28 mouse cellular contexts compared by ENCODE assay signal in genomic region chr8:105688242-105688752, GRCm38 (mm10). TPM values are rescaled to one million over a fixed set of nuclear protein-coding genes. Genes with fewer than 3 reads are reported as not detected.
"Had no signal": no experiment of that assay in that cellular context is flagged by ENCODE, and none has a peak within 500 bp of the region (broad histone marks: within the 10 kb centered on the region; RNA-seq: fewer than 3 reads in every experiment).

No protein-coding gene starts in this region.

- H3K4me3 ChIP-seq: limb, embryonic 10.5 days; limb, embryonic 13.5 days; liver, embryonic 12.5 days; liver, embryonic 15.5 days; lung, embryonic 15.5 days; megakaryocyte, embryonic 14.5 days; midbrain, embryonic 15.5 days; neural tube, embryonic 12.5 days; neural tube, embryonic 15.5 days had no signal

- H3K9me3 ChIP-seq: limb, embryonic 10.5 days; liver, embryonic 12.5 days; liver, embryonic 15.5 days; lung, embryonic 15.5 days; megakaryocyte, embryonic 14.5 days; midbrain, embryonic 15.5 days; neural tube, embryonic 12.5 days; neural tube, embryonic 15.5 days had no signal

- ATAC-seq: liver, embryonic 12.5 days; midbrain, embryonic 15.5 days had no signal

- DNase-seq: kidney, adult 2 months; kidney, postnatal 25 days; layer of hippocampus, postnatal 36 days; liver; lung, adult 18-20 months; lung, postnatal 10 days; lung, postnatal 36 days; retina, postnatal 1 day; thymus, adult 2 months; thymus, postnatal 14 days; thymus, postnatal 4 days had no signal

- H3K9ac ChIP-seq: limb, embryonic 13.5 days; liver, embryonic 12.5 days; liver, embryonic 15.5 days; lung, embryonic 15.5 days; midbrain, embryonic 15.5 days; neural tube, embryonic 12.5 days; neural tube, embryonic 15.5 days had no signal

- H3K27ac ChIP-seq: kidney, postnatal 0 days; limb, embryonic 10.5 days; limb, embryonic 13.5 days; liver, embryonic 12.5 days; liver, embryonic 15.5 days; lung, embryonic 15.5 days; midbrain, embryonic 15.5 days; neural tube, embryonic 12.5 days; neural tube, embryonic 15.5 days had no signal

- H3K27me3 ChIP-seq: liver, embryonic 15.5 days; lung, embryonic 15.5 days; midbrain, embryonic 15.5 days; neural tube, embryonic 12.5 days; neural tube, embryonic 15.5 days had no signal

- H3K4me2 ChIP-seq: limb, embryonic 13.5 days; liver, embryonic 12.5 days; liver, embryonic 15.5 days; lung, embryonic 15.5 days; midbrain, embryonic 11.5 days; midbrain, embryonic 15.5 days; neural tube, embryonic 12.5 days; neural tube, embryonic 15.5 days had no signal

- H3K4me1 ChIP-seq: midbrain, embryonic 15.5 days; neural tube, embryonic 12.5 days had no signal

RNA-seq across cellular contexts. Expression of gene 4933405L10Rik, which starts 19.2 kb away (rescaled TPM):
- total RNA-seq: layer of hippocampus, postnatal 10 days; layer of hippocampus, postnatal 36 days had no signal
- polyA plus RNA-seq: kidney, embryonic 14.5 days; large intestine, adult 2 months; limb, embryonic 10.5 days; limb, embryonic 13.5 days; liver, embryonic 15.5 days; midbrain, embryonic 11.5 days; neural tube, embryonic 12.5 days; small intestine, adult 2 months; spleen, adult 2 months; stomach, embryonic 16.5 days; thymus, adult 2 months had no signal
